Mouse (Mus musculus): ENCODE measurements around the gene Gm28048. TPM values are rescaled to one million over a fixed set of nuclear protein-coding genes. Genes with fewer than 3 reads are reported as not detected.
A peak's percentile ranks its signal among the peaks of the same experiment; 100 is the strongest.

Gene Gm28048
- total RNA-seq, 2 experiments from 2014 or later, result 1.5 TPM; not detected in 1

DNA sequence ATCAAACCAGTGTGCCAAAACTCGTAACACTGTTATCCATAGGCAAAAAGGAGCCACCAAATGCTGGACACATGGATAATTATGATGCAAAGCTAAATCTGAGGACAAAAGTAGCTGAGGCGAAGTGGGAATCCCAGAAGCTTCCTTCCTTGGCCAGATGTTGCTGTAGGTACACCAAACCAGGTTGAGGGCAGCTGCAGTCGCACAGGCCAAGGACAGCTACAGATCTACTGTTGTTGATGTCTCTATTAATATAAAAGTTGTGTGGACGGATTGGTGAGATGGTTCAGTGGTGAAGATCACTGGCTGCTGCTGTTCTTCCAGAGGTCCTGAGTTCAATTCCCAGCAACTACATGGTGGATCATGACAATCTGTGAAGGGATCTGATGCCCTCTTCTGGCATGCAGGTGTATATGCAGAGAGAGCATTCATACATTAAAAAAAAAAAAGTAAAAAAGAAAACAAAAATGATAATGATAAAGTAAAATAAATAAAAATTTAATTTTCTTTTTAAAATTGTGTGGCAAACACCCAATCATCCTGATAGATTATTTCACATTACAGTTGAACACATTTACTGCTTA lies 24.0 kb downstream of the Gm28048 start:
- intact Hi-C loops (cut with DNase I), result loop anchor here (2.0 kb wide), 1 partner anchor 325 kb away; no protein-coding TSS in a partner anchor
- no peak for DNase-seq

DNA sequence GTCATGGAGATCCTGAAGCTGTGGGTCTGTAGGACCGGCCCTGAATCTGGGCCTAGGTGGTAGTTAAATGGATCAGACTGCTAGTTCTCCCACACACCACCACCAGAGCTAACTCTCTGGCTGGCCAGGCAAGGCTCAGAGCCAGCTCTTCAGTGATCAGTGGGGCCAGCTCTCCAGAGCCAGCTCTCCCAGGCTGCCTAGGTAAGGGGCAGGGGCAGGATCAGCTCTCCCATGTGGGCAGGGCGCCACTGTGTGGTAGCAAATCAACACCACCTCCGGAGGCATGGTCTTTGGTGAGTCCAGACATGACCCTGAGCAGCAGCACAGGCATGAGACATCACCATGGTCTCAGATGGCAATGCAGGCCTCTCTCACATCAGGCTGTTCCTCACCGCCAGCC lies 25.1 kb downstream of the Gm28048 start:
- intact Hi-C loops (cut with DNase I), result loop anchor here (2.0 kb wide), 1 partner anchor 324 kb away; no protein-coding TSS in a partner anchor
- DNase-seq, result peak in 1 of 2 experiments; percentile 41

DNA sequence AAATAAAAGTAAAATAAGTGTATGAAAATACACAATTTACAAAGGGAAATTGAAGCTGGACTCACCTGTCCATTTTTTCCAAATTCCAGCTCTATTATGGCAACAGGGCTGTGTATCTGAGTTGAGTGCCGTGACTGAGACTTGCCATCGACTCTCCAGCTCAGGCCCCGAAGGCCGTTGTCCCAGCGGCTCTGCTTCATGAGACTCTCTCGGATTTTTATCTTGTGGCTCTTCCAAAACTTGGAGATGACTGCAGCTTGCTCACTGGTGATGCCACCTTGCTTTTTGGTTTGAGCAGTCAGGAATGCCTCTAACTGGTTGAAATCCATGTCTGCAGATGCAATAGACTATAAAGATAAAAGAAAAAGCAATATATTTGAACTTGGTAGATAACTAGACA lies 25.5 kb downstream of the Gm28048 start:
- DNase-seq, result no peak
- intact Hi-C loops (cut with DNase I), result loop anchor here (2.0 kb wide), 1 partner anchor 324 kb away; no protein-coding TSS in a partner anchor

DNA sequence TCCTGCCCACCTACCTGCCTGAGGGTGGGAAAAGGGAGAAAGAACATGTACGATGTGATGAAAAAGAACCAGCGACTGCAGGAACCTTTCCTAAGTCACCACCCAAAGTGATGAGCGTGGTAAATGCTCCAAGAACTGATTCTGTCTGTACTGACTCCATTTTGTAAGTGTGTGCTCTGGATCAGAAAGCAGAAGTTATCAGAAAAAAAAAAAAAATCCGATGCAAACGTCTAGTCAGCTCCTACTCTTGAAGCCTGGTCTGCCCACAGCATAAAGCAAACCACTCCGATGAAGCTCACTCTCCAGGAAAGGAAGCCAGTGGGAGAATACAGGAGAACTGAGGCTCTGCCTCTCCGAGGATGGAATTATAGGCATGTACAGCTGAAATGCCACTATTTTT lies 29.2 kb downstream of the Gm28048 start:
- intact Hi-C loops (cut with DNase I), result no loop called here
- no peak for DNase-seq

DNA sequence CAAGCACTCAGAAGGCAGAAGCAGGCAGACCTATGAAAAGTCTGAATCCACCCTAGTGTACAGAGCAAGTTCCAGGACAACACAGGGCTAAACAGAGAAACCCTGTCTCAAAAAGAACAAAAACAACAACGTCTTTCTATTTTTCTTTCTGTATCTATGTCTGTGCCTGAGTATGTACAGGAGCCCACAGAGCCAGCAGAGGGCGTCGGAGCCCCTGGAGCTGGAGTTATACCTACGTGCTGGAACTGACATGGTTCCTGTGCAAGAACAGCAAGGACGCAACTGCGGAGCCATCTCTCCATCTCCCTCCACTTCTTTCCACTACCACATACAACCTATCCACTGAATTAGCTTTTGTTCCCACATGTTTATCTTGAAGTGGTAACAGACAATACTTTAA lies 31.8 kb downstream of the Gm28048 start:
- intact Hi-C loops (cut with DNase I), result no loop called here
- DNase-seq, result no peak

DNA sequence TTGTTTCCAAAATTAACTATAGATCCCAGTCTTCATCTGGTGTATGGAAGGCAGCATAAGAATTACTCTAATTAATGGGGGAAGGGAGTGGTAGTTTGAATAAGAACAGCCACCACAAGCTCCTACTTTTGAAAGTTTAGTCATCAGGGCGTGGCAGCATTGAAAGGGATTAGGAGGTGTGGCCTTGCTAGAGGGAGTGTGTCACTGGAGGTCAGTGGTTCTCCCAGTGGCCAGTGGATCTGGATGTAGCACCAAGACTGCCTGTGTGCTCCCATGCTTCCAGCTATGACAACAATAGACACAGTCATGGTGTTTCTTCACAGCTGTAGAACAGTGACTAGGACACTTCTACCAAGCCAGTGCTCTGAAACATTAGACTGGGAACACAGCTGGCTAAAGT lies 32.8 kb downstream of the Gm28048 start:
- intact Hi-C loops (cut with DNase I), result no loop called here
- no peak for DNase-seq

DNA sequence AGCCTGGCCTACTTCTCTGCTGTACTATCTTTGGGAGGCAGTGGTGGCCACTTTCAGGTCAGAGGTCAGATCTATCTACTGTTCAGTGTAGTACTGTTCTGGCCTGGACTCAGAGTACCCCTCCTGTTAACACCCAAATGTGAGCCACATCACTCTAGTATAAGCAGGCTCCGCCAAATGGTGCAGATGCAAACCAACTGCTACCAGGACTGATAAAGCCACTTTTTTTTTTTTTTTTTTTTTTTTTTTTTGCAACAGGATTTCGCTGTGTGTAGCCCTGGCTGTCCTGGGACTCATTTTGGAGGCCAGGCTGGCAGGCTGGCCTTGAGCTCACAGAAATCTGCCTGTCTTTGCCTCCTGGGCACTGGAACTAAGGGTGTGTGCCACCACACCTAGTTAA lies 42.9 kb downstream of the Gm28048 start:
- intact Hi-C loops (cut with DNase I), result no loop called here

DNA sequence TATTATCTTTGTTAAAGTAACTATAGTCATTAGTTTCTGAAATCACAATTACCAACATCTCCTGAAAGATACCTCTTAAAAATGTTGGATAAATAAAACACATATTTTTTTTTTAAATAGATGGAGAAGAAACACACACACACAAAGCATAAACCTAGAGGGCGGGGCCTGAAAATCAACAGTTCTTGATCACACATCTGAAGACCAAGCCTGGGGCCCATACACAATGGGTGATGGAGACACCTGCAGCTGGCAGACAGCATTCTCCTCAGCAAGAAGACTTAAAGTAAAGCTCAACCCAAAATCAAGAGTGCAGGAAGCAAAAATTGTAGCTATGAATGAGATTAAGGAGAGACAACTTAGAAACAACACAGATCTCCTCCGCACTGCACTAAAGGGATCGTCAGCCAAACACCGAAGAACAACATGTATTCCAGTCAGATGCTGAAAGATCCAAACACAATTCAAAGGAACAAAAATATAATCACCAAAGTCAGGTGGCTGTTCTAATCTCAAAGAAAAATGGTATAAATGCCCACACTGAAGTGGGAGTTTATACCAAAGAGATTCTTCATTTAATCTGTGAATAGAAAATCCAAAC lies 44.1 kb downstream of the Gm28048 start:
- no peak for DNase-seq
- intact Hi-C loops (cut with DNase I), result no loop called here

More for the DNA sequence above, 42.9 kb downstream of the Gm28048 start:
- no peak for DNase-seq

DNA sequence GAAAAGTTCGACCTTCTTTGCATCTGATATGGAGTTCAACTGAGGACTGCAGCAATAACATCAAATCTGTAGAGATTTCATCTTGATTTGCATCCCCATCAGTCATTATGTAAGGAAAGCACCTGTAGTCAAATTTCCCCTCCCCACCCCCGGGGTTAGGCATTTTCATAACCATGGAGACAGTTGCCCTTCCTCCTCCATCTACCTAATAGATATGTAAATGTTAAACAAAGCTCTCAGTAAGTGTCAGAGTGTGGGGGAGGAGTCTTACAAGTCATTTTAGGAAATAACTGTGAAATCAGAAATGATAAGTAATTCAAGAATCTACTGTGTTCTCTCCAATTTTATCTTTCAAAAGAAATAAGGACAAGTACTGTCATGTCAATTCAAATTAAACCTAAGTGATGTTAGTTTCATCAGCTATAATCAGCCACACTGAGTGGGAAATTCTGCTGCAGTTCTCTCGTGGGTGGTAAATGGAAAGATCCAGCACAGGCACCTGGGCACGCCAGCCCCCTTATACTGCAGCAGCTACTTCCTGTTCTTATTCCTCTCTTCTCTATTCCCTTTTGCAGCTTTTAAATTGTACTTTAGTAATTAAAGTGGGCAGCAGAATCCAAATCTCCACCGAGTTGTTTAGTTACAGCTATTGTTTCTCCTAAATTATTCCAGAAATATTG lies 45.3 kb downstream of the Gm28048 start:
- DNase-seq, result no peak
- intact Hi-C loops (cut with DNase I), result no loop called here

DNA sequence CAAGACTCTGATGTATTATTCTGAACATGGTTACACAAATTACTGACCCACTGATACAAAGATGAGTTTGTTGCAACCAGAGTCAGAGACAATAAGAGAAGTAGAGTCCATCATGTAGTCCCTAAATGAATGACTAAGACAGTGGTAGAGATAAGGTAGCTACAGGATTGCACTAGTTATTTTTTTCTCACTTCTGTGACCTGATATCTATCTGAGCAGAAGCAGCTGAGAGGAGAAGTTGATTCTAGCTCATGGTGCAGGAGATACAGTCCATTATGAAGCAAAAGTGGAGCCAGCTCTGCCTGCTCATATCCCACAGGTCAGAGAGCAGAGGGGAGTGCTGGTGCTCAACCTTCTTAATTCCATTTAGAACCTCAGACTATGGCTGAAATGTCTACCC lies 49.7 kb downstream of the Gm28048 start:
- no peak for DNase-seq
- intact Hi-C loops (cut with DNase I), result no loop called here

DNA sequence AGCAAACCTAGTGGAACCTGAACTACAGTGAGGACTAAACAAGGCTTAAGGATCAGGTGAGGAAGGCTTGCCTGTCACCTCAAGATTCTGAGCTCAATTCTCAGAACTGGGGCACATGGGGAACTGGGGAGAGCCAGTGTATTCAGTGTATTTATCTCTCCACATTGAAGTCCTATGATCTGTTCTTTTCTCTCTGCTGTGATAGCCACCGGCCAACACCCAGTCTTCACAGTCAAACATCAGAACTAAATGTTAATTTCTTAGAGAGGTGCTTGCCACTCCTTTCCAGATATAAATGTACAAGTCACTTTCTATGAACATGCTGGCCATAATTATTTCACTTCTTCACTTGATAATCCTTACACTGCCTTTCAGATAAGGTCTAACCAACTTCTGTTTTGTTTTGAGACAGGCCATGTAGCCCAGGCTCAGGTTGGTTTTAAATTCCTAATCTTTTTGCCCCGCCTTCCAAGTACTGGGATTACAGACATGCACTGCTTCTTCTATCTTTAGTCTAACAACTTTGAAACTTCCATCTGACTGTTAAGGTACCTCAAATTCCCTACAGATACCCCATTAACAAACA lies 50.5 kb downstream of the Gm28048 start:
- intact Hi-C loops (cut with DNase I), result no loop called here
- no peak for DNase-seq

DNA sequence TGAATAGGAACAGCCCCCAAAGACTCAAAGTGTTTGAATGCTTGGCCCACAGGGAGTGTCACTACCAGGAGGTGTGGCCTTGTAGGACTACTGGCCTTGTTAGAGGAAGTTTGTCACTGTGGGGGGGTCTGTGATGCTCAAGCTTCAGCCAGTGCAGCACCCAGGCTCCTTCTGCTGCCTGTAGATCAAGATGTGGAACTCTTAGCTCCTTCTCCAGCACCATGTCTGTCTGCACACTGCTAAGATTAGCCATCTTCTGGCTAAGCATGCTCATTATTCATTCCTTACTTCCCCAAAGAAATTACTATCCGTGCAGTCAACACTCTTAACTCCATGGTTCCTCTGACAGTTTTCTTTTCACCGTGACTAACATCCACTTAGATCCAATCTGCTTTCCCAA lies 51.8 kb downstream of the Gm28048 start:
- no peak for DNase-seq
- intact Hi-C loops (cut with DNase I), result no loop called here

DNA sequence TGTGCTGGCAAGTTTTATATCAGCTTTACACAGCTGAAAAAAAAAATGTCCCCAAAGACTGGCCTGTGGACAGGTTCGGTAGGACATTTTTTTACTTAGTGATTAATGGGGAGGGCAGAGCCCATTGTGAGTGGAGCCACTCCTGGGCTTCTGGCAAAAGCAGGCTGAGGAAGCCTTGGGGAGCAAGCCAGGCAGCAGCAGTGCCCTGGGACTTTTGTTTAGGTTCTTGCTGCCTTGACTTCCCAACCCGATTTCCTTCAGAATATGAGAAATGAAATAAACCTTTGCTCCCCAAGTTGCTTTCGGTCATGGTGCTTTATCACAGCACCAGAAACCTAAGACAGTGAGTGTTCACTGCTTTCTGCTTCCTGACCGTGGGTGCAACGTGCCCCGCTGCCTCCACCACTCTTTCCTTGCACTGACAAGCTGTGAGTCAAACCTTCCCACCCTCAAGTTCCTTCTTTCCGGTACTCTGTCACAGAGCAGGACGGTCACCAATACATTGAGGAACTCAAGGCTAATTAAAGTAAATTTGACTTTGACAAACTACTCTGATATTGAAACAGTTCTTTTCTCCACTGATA lies 53.2 kb downstream of the Gm28048 start:
- intact Hi-C loops (cut with DNase I), result no loop called here
- no peak for DNase-seq

DNA sequence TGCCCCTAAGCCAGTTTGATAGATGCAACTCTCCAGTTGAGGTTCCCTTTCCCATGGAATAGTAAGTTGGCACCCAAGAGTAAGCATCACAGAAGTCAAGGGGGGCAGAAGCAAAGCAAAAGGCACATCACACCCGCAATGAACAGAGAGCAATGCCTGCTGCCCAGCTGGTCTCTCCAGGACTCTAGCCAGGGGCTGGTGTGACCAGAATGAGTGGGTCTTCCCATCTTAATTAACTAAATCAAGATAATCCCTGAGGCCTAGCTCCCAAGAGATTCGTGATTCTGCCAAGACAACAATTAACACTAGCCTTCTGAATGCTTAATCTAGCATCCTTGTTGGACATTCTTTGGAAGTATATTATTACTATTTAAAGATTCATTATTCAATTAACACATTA lies 58.3 kb downstream of the Gm28048 start:
- DNase-seq, result no peak
- intact Hi-C loops (cut with DNase I), result no loop called here

DNA sequence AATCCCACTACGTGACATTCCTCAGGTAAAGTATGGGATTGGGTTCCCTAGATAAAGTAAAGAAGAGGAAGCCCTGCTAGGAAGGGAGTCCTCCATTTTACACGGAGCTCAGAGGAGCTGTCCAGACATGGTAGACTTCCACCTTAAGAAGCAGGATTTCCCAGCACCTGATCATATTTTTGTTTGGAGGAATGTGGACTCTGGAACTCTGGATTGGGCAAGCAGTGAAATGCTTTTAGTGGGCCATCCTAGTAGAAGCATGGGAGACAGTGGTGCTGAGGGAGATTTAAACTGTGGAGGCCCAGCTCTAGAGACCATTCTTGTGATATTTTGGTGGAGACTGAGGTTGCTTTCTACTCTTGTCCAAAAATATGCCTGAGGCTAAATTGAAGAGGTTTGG lies 59.3 kb downstream of the Gm28048 start:
- no peak for DNase-seq
- intact Hi-C loops (cut with DNase I), result no loop called here

DNA sequence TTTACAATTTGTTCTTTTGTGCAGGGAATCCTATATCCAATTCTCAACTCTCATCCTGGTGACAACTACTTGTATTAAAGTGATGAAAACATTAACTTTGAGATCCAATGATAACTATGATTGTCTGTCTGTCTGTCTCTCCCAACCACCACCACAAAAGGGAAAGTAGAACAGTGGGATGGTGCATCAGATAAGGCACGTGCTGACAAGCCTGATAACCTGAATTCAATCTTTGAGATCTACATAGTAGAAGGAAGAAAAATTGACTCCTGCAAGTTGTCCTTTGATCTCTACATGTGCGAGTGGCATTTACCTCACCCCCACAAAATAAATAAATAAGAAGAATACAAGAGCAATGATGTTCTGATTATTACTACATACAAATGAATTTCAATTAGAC lies 62.6 kb downstream of the Gm28048 start:
- DNase-seq, result no peak
- intact Hi-C loops (cut with DNase I), result no loop called here

DNA sequence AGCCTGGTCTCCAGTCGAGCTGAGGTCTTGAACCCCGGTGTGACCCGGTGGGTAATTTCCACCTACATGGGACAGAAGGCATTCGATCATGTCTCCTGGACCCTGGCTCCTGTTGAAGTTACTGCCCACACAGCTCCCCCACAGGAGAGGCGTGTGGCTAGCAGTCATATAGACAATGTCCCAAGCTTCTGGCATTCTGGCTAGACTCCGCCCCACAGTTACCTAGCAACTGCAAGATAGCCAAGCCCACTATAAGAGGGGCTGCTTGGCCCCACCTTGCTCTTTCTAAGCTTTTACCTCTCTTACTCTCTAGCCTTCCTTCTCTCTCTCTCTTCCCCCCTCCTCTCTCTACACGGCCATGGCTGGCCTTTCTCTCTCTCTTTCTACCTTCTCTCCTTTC lies 64.1 kb downstream of the Gm28048 start:
- intact Hi-C loops (cut with DNase I), result no loop called here
- no peak for DNase-seq

DNA sequence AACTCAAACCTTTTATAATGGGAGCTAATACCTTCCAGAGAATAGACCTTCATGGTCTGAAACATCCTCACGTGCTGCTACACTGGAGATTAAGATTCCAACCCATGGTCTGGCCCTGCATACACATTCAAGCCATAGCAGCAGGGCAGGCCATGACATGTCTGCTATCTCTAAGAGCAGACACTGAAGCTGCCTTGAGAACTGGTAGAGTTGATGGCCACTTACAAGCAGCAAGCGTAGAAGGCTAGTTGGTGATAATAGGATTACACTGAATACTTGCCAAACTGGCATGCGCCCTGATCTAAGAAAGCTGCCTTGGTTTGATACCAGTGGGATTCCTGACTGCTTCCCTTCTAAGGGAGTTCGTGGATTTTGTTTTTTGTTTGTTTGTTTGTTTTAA lies 68.1 kb downstream of the Gm28048 start:
- intact Hi-C loops (cut with DNase I), result no loop called here
- DNase-seq, result no peak

DNA sequence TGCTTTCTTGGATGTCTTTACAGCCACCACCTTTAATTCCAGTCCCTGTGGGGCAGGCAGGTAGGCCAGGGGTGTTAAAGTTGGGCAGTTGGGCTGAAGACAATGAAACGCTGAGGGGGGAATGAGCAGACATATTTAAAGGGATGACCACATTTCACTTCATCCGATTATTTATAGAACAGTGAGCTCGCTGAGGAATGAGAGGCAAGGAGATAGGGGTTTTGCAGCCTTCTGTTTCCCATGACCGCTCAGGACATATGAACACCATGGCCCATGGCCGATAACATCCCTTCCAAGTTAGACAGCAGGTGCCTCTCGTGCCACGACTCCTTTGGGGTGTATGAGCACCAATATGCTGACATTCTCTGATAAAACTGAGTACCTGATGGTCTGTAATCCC lies 70.1 kb downstream of the Gm28048 start:
- DNase-seq, result no peak
- intact Hi-C loops (cut with DNase I), result no loop called here

DNA sequence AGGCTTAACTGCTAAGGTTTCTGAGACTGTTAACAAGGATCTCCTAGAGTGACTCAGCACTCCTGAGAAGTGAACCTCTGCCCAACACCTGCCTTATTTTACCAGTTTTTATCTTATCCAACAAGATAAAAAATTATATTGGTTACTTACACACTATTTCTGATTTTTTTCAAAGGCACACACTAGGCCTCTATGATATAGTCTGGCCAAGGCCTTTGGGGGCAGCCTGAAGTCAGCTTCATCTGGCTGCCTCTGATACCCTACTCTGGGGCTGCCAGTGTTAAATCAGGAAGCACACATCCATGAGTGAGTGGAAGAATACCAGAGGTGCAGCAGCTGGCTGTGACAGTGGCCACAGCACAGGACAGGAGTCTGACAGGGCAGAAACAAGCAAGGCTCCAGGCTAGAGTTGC lies 75.4 kb downstream of the Gm28048 start:
- no peak for DNase-seq
- intact Hi-C loops (cut with DNase I), result no loop called here

DNA sequence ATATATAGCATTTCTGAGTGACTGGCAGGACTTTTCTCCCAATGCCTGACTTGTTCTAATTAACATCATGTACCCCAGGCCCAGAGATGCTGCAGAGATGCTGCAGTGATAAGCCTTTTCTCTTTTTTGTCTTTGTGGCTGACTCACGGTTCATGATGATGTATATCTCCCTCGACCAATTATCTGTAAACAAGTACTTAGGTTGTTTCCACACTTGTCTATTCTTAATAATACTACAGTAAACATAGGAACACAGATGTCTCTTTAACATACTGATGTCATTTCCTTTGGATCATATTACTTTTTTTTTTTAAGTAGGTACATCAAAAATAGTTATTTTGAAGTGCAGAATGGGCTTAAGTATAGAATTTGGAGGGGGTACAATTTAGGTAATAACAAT lies 79.0 kb downstream of the Gm28048 start:
- DNase-seq, result no peak
- intact Hi-C loops (cut with DNase I), result no loop called here

All from gastrocnemius, postnatal 36 days (tissue).